In genomic region chr13:24599631-24600041, GRCm38 (mm10) we compare ENCODE assay signal across 15 mouse cellular contexts. TPM values are rescaled to one million over a fixed set of nuclear protein-coding genes. Genes with fewer than 3 reads are reported as not detected.
A peak's percentile ranks its signal among the peaks of the same experiment; 100 is the strongest.
DNase-seq lines count a peak whose midpoint lies in the region; ATAC-seq lines count a peak whose summit lies in the region.
"Had no signal": no experiment of that assay in that cellular context is flagged by ENCODE, and none has a peak within 500 bp of the region (broad histone marks: within the 10 kb centered on the region; RNA-seq: fewer than 3 reads in every experiment).

No protein-coding gene starts in this region.

- peaks cover 10% of the 10 kb centered on the region for H3K4me1 ChIP-seq in kidney, embryonic 14.5 days (ENCODE audit: control insufficient read depth, insufficient read depth, low read length)

- H3K4me3 ChIP-seq in kidney, embryonic 14.5 days (ENCODE audit: low read length): no peak overlapping the region
- H3K4me3 ChIP-seq: heart, embryonic 15.5 days; liver, embryonic 13.5 days; myocyte had no signal

- ATAC-seq in megakaryocyte progenitor cell, adult 5-6 weeks (replicated peaks; ENCODE audit: poor library complexity): peak; percentile 78
- no peak for ATAC-seq in kidney, embryonic 14.5 days (ENCODE audit: low FRiP score, low TSS enrichment)
- ATAC-seq: intestine, postnatal 0 days; Patski had no signal

- H3K9ac ChIP-seq in kidney, embryonic 14.5 days (ENCODE audit: low read depth, low read length): no peak overlapping the region
- H3K9ac ChIP-seq: heart, embryonic 15.5 days; liver, embryonic 13.5 days had no signal

- peaks cover 5% of the 10 kb centered on the region for H3K36me3 ChIP-seq in splenic B cell, adult 2 months (ENCODE audit: control insufficient read depth, insufficient read depth, low read length, poor library complexity, severe bottlenecking)
- no peaks in the 10 kb centered on the region for H3K36me3 ChIP-seq in kidney, embryonic 14.5 days (ENCODE audit: control insufficient read depth, insufficient read depth, low read length)
- H3K36me3 ChIP-seq: heart, embryonic 15.5 days; liver, embryonic 13.5 days had no signal

- no peaks in the 10 kb centered on the region for H3K27me3 ChIP-seq in splenic B cell, adult 2 months (ENCODE audit: control insufficient read depth, insufficient read depth, low read length, poor library complexity, severe bottlenecking)
- no peaks in the 10 kb centered on the region for H3K27me3 ChIP-seq in kidney, embryonic 14.5 days (ENCODE audit: control insufficient read depth, insufficient read depth, low read length)
- H3K27me3 ChIP-seq: heart, embryonic 15.5 days; liver, embryonic 13.5 days; Patski had no signal

- 83% methylated on average over 11 of the region's 11 CpGs for WGBS in kidney, embryonic 14.5 days

- peak; percentile 68 to 74 for DNase-seq in CD8-positive naive resting alpha-beta T cell, adult 2 months (ENCODE audit: low read depth in 2 of 2, low spot score in 2 of 2)
- DNase-seq in c-Kit-positive CD71-negative TER-119-negative erythroid progenitor cells, embryonic 14.5 days (ENCODE audit: low read depth): peak; percentile 58
- DNase-seq in splenic B cell, adult 2 months (ENCODE audit: low read depth, low spot score): peak; percentile 80
- DNase-seq in gastrocnemius, postnatal 10 days: no peak
- DNase-seq in right cerebral cortex, postnatal 10 days (ENCODE audit: low spot score in 2 of 2): no peak
- DNase-seq in kidney, adult 9 months: no peak
- DNase-seq: cerebellum, postnatal 36 days; liver, embryonic 13.5 days; right cerebral cortex, adult 18-20 months had no signal

- H3K9me3 ChIP-seq in kidney, embryonic 14.5 days (ENCODE audit: control insufficient read depth, low read length): no peaks in the 10 kb centered on the region
- H3K9me3 ChIP-seq: heart, embryonic 15.5 days; liver, embryonic 13.5 days had no signal

- no peak overlapping the region for H3K4me2 ChIP-seq in kidney, embryonic 14.5 days (replicated peaks; ENCODE audit: low read depth, low read length)
- H3K4me2 ChIP-seq: heart, embryonic 15.5 days; liver, embryonic 13.5 days had no signal

- no peak overlapping the region for H3K27ac ChIP-seq in kidney, embryonic 14.5 days (ENCODE audit: low read depth, low read length)
- H3K27ac ChIP-seq: heart, embryonic 15.5 days; liver, embryonic 13.5 days had no signal

RNA-seq across cellular contexts. Expression of gene Ripor2, which starts 17.6 kb away (rescaled TPM):
- 37.6 and 50.4 TPM in 2 replicates for total RNA-seq in megakaryocyte progenitor cell, adult 5-6 weeks (2015)
- 24.0 and 28.9 TPM in 2 replicates for total RNA-seq in megakaryocyte progenitor cell, adult 5-6 weeks (2017)
- total RNA-seq in gastrocnemius, postnatal 10 days (2021): 10 to 100 TPM; 10.2 to 11.9 TPM
- 2.4 and 3.1 TPM in 2 replicates for polyA plus RNA-seq in kidney, embryonic 14.5 days (2014; fragmentation: Nextera tagmentation; extraction: Ambion mirVana)

Comparison
In these comparisons a context has a peak if more than half of its experiments do, and no peak if none do; other contexts are left out.
1. DNase-seq: peak in CD8-positive naive resting alpha-beta T cell, adult 2 months (2 of 2), c-Kit-positive CD71-negative TER-119-negative erythroid progenitor cells, embryonic 14.5 days (single experiment) and splenic B cell, adult 2 months (single experiment); none in gastrocnemius, postnatal 10 days (single experiment), right cerebral cortex, postnatal 10 days (0 of 2) and kidney, adult 9 months (single experiment).